Mouse (Mus musculus): Measurements from ENCODE around the gene Tmem167b.

DNA sequence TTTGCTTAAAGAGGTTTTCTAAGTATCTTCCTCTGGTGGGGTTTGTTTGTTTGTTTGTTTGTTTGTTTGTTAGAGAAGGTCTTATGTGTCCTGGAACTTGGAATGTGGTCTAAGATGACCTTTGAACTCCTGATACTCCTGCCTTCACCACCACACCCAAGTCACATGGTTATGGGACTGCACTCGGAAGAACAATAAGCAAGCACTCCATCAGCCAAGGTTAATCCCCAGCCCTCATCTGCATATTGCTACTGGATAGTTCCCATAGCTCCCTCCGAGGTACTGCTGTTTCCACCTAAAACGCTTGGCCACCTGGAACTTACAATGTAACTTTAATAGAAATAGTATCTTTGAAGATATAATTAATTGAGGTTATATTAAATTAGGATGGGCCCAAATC, 48.8 kb downstream of the Tmem167b start:
- TF ChIP-seq CTCF (IDR thresholded peaks at IDR 0.05; ENCODE audit: insufficient read depth, low read length) (no peak), POLR2A (IDR thresholded peaks at IDR 0.05; ENCODE audit: borderline replicate concordance, extremely low read depth, low read depth, low read length) (no peak)
